ENCODE assay signal across 25 mouse cellular contexts in the genomic region with DNA sequence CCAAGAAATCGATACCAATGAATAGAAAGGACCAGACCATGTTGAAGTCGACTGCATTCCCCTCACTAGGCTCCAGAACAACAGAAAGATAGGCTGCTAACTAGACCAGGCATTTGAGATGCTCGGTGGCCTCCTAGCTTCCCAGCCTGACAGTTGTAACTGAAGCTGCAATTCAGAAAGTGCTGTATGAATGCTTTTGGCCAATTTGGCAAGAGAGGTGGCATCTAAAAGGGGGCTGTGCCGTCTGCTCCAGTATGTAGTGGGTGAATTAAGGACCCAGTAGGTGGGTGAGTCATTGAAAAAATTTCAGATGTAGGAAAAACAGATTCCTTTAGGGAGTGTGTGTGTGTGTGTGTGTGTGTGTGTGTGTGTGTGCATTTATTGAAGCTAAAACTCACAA.
DNase-seq lines count a peak whose midpoint lies in the region; TF ChIP-seq lines count a peak whose summit lies in the region.
"Had no signal": no experiment of that assay in that cellular context is flagged by ENCODE, and none has a peak within 500 bp of the region (broad histone marks: within the 10 kb centered on the region; RNA-seq: fewer than 3 reads in every experiment).

No protein-coding gene starts in this region.

- peak; percentile 12 for TF ChIP-seq CTCF in left cerebral cortex, adult 2 months (IDR thresholded peaks at IDR 0.05)

- intact Hi-C loops in left cerebral cortex, adult 2 months (cut with DNase I), result no loop called here
- intact Hi-C loops in left cerebral cortex, postnatal 4 days (cut with DNase I), result no loop called here
- intact Hi-C loops in left cerebral cortex, postnatal 36 days (cut with DNase I), result no loop called here

- no peak overlapping the region for H3K27ac ChIP-seq in left cerebral cortex, adult 2 months
- H3K27ac ChIP-seq: embryonic facial prominence, embryonic 12.5 days; hindbrain, embryonic 10.5 days; hindbrain, embryonic 15.5 days; kidney, embryonic 15.5 days; limb, embryonic 13.5 days; lung, embryonic 15.5 days; neural tube, embryonic 13.5 days had no signal

- peak; percentile 10 to 13 for DNase-seq in left cerebral cortex, adult 2 months (ENCODE audit: extremely low spot score in 1 of 2, low spot score in 2 of 2)
- DNase-seq in left cerebral cortex, postnatal 4 days, result no peak
- peak; percentile 15 to 50 for DNase-seq in frontal cortex, postnatal 10 days (ENCODE audit: low spot score in 2 of 2)
- DNase-seq in left cerebral cortex, postnatal 36 days (ENCODE audit: low spot score in 2 of 2), result peak; percentile 18 to 29
- DNase-seq in right cerebral cortex, postnatal 36 days (ENCODE audit: low spot score in 2 of 2), result peak; percentile 12 to 28
- no peak for DNase-seq in thymus, postnatal 36 days
- DNase-seq in urinary bladder, postnatal 36 days (ENCODE audit: low spot score in 2 of 2), result no peak
- DNase-seq in kidney, postnatal 25 days, result no peak
- DNase-seq: adrenal gland, adult 2 months; cerebellum, adult 9-10 months; cerebellum, postnatal 36 days; gastrocnemius, postnatal 10 days; heart, postnatal 14 days; kidney, adult 11 months; kidney, postnatal 36 days; layer of hippocampus, adult 9-11 months; thymus, postnatal 14 days had no signal

- H3K4me3 ChIP-seq in left cerebral cortex, adult 2 months, result no peak overlapping the region
- H3K4me3 ChIP-seq: embryonic facial prominence, embryonic 12.5 days; hindbrain, embryonic 10.5 days; hindbrain, embryonic 15.5 days; kidney, embryonic 15.5 days; limb, embryonic 13.5 days; lung, embryonic 15.5 days; myocyte; neural tube, embryonic 13.5 days had no signal

Comparison
In these comparisons a context has a peak if more than half of its experiments do, and no peak if none do; other contexts are left out.
1. DNase-seq: peak in left cerebral cortex, adult 2 months (2 of 2), frontal cortex, postnatal 10 days (2 of 2), left cerebral cortex, postnatal 36 days (2 of 2) and right cerebral cortex, postnatal 36 days (2 of 2); none in left cerebral cortex, postnatal 4 days (single experiment), thymus, postnatal 36 days (0 of 2), urinary bladder, postnatal 36 days (0 of 2) and kidney, postnatal 25 days (0 of 2).